Mouse (Mus musculus) liver, embryonic 13.5 days (tissue): ENCODE results near the gene Tmem143. TPM values are rescaled to one million over a fixed set of nuclear protein-coding genes. Genes with fewer than 3 reads are reported as not detected.

Experiments used
- ATAC-seq: fragments of 200-750 bp; cut with Nextera tagmentation; 2 replicates; pipeline ENCODE4 v1.8.0; 2017; ENCODE audit warnings: low read depth, mild to moderate bottlenecking, moderate number of reproducible peaks, moderate library complexity
- DNase-seq: peaks from one replicate; pipeline ENCODE4 v3.0.0; 2022
- H3K27ac ChIP-seq: fragments of 300-500 bp; sonication (generic); 2 replicates; pipeline ENCODE4 v1.5.1; 2015; ENCODE audit warnings: moderate library complexity, mild to moderate bottlenecking, inconsistent platforms
- H3K27me3 ChIP-seq: fragments of 300-500 bp; sonication (generic); 2 replicates; pipeline ENCODE4 v1.6.1; 2015; ENCODE audit warnings: mild to moderate bottlenecking, inconsistent platforms
- H3K36me3 ChIP-seq: fragments of 300-500 bp; sonication (generic); 2 replicates; pipeline ENCODE4 v1.6.1; 2015; ENCODE audit warnings: mild to moderate bottlenecking, inconsistent platforms
- H3K4me1 ChIP-seq: fragments of 300-500 bp; sonication (generic); replicated peaks from 2 replicates; pipeline ENCODE4 v1.6.1; 2015; ENCODE audit warnings: inconsistent platforms
- H3K4me2 ChIP-seq: fragments of 300-500 bp; sonication (generic); 2 replicates; pipeline ENCODE4 v1.6.1; 2015; ENCODE audit warnings: inconsistent platforms, mild to moderate bottlenecking, moderate library complexity
- H3K4me3 ChIP-seq: fragments of 300-500 bp; sonication (generic); replicated peaks from 2 replicates; pipeline ENCODE4 v1.5.1; 2015; ENCODE audit warnings: mild to moderate bottlenecking, inconsistent platforms
- H3K9ac ChIP-seq: fragments of 300-500 bp; sonication (generic); 2 replicates; pipeline ENCODE4 v1.6.1; 2015; ENCODE audit warnings: mild to moderate bottlenecking, inconsistent platforms
- H3K9me3 ChIP-seq: fragments of 300-500 bp; sonication (generic); replicated peaks from 2 replicates; pipeline ENCODE4 v1.6.1; 2016; ENCODE audit warnings: inconsistent platforms
- WGBS: fragments of 180-500 bp; shearing (Covaris S2); methylation state at CpG from one replicate; pipeline ENCODE4 v1.1.7; 2015; ENCODE audit not compliant: insufficient replicate concordance; 5-methylcytosine and 5-hydroxymethylcytosine counted together
- polyA plus RNA-seq: library from polyadenylated mRNA; unstranded; fragments of >200 nt; fragmentation: Nextera tagmentation; extraction: Ambion mirVana; gene quantifications from 2 replicates; pipeline ENCODE4 v1.2.1, GENCODE M21; 2015

Tmem143 gene
- 3.6 and 3.8 TPM in 2 replicates for polyA plus RNA-seq

GRCm38 (mm10) chr7:45896517-45897257 is at the start of gene Tmem143, which contains the start of gene Syngr4:
TSS of gene Tmem143 (plus strand) at chr7:45896941.
TSS of gene Syngr4 (minus strand) at chr7:45896714.
- WGBS, result under 1% methylated on average over 40 of the region's 40 CpGs
- ATAC-seq, result peak; percentile 81
- Histone ChIP-seq H3K36me3 (no peaks in the 10 kb centered on the region), H3K9ac (peak within 1 kb of the TSS; percentile 81), H3K9me3 (no peaks in the 10 kb centered on the region), H3K4me3 (peak within 1 kb of the TSS; percentile 67), H3K27ac (peak within 1 kb of the TSS; percentile 90), H3K4me2 (peak within 1 kb of the TSS; percentile 95), H3K4me1 (peaks cover 33% of the 10 kb centered on the region), H3K27me3 (0 out of 2 replicates have a peak, but pooled peaks cover 4% of the 10 kb centered on the region)
- DNase-seq, result peak; percentile 85

GRCm38 (mm10) chr7:45848447-45849027 is 48.2 kb upstream of the Tmem143 start:
- Histone ChIP-seq H3K9me3 (no peaks in the 10 kb centered on the region), H3K36me3 (no peaks in the 10 kb centered on the region), H3K4me3 (no peak overlapping the region), H3K4me2 (no peak overlapping the region), H3K4me1 (no peaks in the 10 kb centered on the region), H3K27me3 (peaks cover 27% of the 10 kb centered on the region), H3K27ac (no peak overlapping the region), H3K9ac (no peak overlapping the region)
- WGBS, result 35% methylated on average over 6 of the region's 6 CpGs
- ATAC-seq (no peak), DNase-seq (no peak)

GRCm38 (mm10) chr7:45850661-45851060 is 46.1 kb upstream of the Tmem143 start:
- Histone ChIP-seq H3K9ac (no peak overlapping the region), H3K27me3 (peaks cover 25% of the 10 kb centered on the region), H3K4me3 (no peak overlapping the region), H3K4me1 (no peaks in the 10 kb centered on the region), H3K4me2 (no peak overlapping the region), H3K27ac (no peak overlapping the region), H3K9me3 (no peaks in the 10 kb centered on the region), H3K36me3 (no peaks in the 10 kb centered on the region)
- no peak for ATAC-seq
- DNase-seq, result no peak
- WGBS, result 46% methylated on average over 3 of the region's 3 CpGs

GRCm38 (mm10) chr7:45853089-45853488 is 43.7 kb upstream of the Tmem143 start:
- H3K4me3 ChIP-seq, result no peak overlapping the region
- H3K9me3 ChIP-seq, result no peaks in the 10 kb centered on the region
- H3K36me3 ChIP-seq, result no peaks in the 10 kb centered on the region
- WGBS, result 70% methylated on average over 12 of the region's 12 CpGs
- no peak overlapping the region for H3K27ac ChIP-seq
- no peak for ATAC-seq
- H3K4me1 ChIP-seq, result peaks cover 10% of the 10 kb centered on the region
- peaks cover 45% of the 10 kb centered on the region for H3K27me3 ChIP-seq
- H3K9ac ChIP-seq, result no peak overlapping the region
- DNase-seq, result no peak
- H3K4me2 ChIP-seq, result no peak overlapping the region

GRCm38 (mm10) chr7:45856950-45857901 is 39.5 kb upstream of the Tmem143 start:
- Histone ChIP-seq H3K4me3 (peak overlapping the region; percentile 32), H3K9me3 (no peaks in the 10 kb centered on the region), H3K36me3 (no peaks in the 10 kb centered on the region), H3K27ac (no peak overlapping the region), H3K4me1 (peaks cover 10% of the 10 kb centered on the region), H3K4me2 (peak overlapping the region; percentile 51), H3K27me3 (peaks cover 67% of the 10 kb centered on the region), H3K9ac (no peak overlapping the region)
- DNase-seq, result no peak
- 3% methylated on average over 30 of the region's 30 CpGs for WGBS
- no peak for ATAC-seq

GRCm38 (mm10) chr7:45859008-45859407 is 37.7 kb upstream of the Tmem143 start:
- H3K4me1 ChIP-seq, result peaks cover 10% of the 10 kb centered on the region
- ATAC-seq (no peak), DNase-seq (no peak)
- H3K36me3 ChIP-seq, result no peaks in the 10 kb centered on the region
- no peak overlapping the region for H3K4me3 ChIP-seq
- H3K27ac ChIP-seq, result no peak overlapping the region
- 38% methylated on average over 4 of the region's 4 CpGs for WGBS
- peaks cover 74% of the 10 kb centered on the region for H3K27me3 ChIP-seq
- H3K9ac ChIP-seq, result no peak overlapping the region
- no peak overlapping the region for H3K4me2 ChIP-seq
- H3K9me3 ChIP-seq, result no peaks in the 10 kb centered on the region

- no peak overlapping the region for H3K9ac ChIP-seq
- peaks cover 10% of the 10 kb centered on the region for H3K4me1 ChIP-seq
- DNase-seq, result no peak
- H3K4me2 ChIP-seq, result no peak overlapping the region
- H3K36me3 ChIP-seq, result no peaks in the 10 kb centered on the region
- no peak overlapping the region for H3K4me3 ChIP-seq
- peaks cover 69% of the 10 kb centered on the region for H3K27me3 ChIP-seq
- H3K27ac ChIP-seq, result no peak overlapping the region
- 70% methylated on average over 7 of the region's 7 CpGs for WGBS
- no peaks in the 10 kb centered on the region for H3K9me3 ChIP-seq
- ATAC-seq, result no peak
Measured at GRCm38 (mm10) chr7:45862804-45863203, 33.9 kb upstream of the Tmem143 start.

GRCm38 (mm10) chr7:45864435-45864834 is 32.3 kb upstream of the Tmem143 start:
- Histone ChIP-seq H3K36me3 (no peaks in the 10 kb centered on the region), H3K4me1 (peaks cover 19% of the 10 kb centered on the region), H3K4me3 (no peak overlapping the region), H3K9me3 (no peaks in the 10 kb centered on the region), H3K4me2 (no peak overlapping the region), H3K9ac (no peak overlapping the region), H3K27me3 (peaks cover 70% of the 10 kb centered on the region), H3K27ac (no peak overlapping the region)
- 45% methylated on average over 3 of the region's 3 CpGs for WGBS
- DNase-seq, result no peak
- no peak for ATAC-seq

- DNase-seq, result peak; percentile 73
- Histone ChIP-seq H3K4me3 (peak overlapping the region; percentile 67), H3K27ac (no peak overlapping the region), H3K9ac (peak overlapping the region; percentile 72), H3K4me2 (peak overlapping the region; percentile 93), H3K9me3 (no peaks in the 10 kb centered on the region), H3K4me1 (peaks cover 24% of the 10 kb centered on the region), H3K27me3 (peaks cover 72% of the 10 kb centered on the region), H3K36me3 (no peaks in the 10 kb centered on the region)
- WGBS, result under 1% methylated on average over 109 of the region's 117 CpGs
- peak; percentile 75 for ATAC-seq
Measured at GRCm38 (mm10) chr7:45865925-45866910, 30.5 kb upstream of the Tmem143 start.

GRCm38 (mm10) chr7:45867871-45868270 is 28.9 kb upstream of the Tmem143 start:
- ATAC-seq (no peak), DNase-seq (no peak)
- Histone ChIP-seq H3K4me3 (no peak overlapping the region), H3K27me3 (peaks cover 70% of the 10 kb centered on the region), H3K9ac (no peak overlapping the region), H3K4me1 (peaks cover 24% of the 10 kb centered on the region), H3K9me3 (no peaks in the 10 kb centered on the region), H3K27ac (no peak overlapping the region), H3K4me2 (no peak overlapping the region), H3K36me3 (no peaks in the 10 kb centered on the region)
- 26% methylated on average over 2 of the region's 2 CpGs for WGBS
